Mouse (Mus musculus) lung, postnatal 10 days (tissue): Measurements from ENCODE around the gene Ifit3b.
"Not testable (repeated sequence)": the region's sequence is repeated elsewhere in the genome, so short reads cannot be mapped to it uniquely, and the experiment has no call there.

Experiments
- DNase-seq: peaks from one replicate; pipeline ENCODE4 v3.0.0; 2021

Gene Ifit3b

GRCm38 (mm10) chr19:34607237-34608051, at the start of gene Ifit3b:
Ifit3b (plus strand) TSS chr19:34607970.
- peak; percentile 35 for DNase-seq

GRCm38 (mm10) chr19:34562556-34562955, 45.2 kb upstream of the Ifit3b start:
- DNase-seq, result no peak

DNA sequence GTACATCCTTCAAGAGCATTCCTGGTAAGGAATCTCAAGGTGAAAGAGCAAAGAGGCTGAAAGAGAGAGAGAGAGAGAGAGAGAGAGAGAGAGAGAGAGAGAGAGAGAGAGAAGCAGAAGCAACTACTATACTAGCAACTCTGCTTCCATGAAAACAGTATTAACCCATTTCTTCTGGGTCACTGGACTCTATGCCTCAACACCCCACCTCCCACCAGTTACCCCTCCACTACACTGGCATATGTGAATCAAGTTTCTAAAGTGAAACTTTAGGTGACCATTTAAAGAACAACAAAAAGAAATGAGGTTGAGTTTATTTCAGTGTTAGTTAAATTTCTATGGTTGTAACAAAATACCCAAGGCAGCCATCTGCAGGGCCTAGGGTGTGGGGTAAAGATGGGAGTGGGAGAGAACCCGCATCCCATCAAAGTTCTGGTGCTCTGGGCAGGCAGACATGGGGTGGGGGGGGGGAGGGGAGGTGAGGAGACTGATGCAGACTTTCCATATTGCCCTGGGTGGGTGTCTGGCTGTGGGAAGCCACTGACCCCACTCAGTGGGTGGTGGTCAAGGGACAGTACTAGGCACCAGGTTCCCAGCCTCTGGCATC, 41.5 kb upstream of the Ifit3b start:
- DNase-seq, result no peak

- peak; percentile 38 for DNase-seq
Observed at GRCm38 (mm10) chr19:34568988-34569895, 38.5 kb upstream of the Ifit3b start.

DNA sequence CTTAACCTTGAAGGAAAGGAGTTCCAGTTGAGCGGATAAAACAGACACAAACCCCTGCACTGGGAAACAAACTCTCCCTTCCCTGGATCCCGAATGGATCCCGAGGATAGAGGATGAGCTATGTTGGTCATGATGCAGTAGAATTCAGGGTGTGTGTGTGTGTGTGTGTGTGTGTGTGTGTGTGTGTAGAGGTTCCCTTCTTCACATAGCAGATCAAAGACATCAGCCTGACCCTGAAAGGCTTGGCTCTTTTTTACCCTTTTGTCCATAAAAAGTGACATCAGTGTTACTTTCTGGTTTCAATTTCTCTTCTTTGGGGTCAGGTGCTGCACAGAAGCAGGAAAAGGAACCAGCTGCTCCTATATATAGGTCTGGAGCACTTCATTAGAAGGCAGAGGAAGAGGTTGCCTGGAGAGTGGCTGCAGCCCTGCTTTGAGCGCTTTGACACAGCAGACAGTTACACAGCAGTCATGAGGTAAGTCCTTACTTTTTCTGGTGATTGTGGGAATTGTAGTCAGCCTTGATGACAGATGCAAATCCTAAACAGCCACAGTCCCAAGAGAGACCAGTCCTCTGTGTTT, 37.8 kb upstream of the Ifit3b start:
- no peak for DNase-seq

DNA sequence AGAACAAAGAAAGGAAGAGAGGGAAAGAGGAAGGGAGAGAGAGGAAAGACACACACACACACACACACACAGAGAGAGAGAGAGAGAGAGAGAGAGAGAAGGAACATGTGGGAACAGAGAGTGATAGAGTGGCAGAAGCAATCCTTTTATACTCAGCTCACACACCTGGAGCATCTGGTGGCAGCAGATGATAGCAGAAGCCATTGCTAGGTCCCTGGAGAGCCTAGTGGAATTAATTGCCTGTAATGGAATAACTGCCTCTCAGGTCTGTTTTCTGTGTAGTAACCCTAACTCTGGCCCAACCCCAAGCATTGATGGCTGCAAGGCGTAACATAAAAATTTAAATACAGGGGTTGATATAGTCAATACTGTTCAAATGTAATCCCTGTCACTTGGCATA, 36.7 kb upstream of the Ifit3b start:
- no peak for DNase-seq

DNA sequence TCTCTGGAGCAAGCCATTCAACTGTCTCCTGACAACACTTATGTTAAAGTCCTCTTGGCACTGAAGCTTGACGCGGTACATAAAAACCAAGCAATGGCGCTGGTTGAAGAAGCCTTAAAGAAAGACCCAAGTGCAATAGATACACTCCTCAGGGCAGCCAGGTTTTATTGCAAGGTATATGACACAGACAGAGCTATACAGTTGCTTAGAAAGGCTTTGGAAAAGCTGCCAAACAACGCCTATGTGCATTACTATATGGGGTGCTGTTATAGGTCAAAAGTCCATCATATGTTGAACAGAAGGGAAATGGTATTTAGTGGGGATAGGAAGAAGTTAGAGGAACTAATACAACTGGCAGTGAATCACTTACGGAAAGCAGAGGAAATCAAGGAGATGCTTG, 34.1 kb upstream of the Ifit3b start:
- DNase-seq, result no peak

GRCm38 (mm10) chr19:34577121-34577520, 30.6 kb upstream of the Ifit3b start:
- DNase-seq, result peak; percentile 42

DNA sequence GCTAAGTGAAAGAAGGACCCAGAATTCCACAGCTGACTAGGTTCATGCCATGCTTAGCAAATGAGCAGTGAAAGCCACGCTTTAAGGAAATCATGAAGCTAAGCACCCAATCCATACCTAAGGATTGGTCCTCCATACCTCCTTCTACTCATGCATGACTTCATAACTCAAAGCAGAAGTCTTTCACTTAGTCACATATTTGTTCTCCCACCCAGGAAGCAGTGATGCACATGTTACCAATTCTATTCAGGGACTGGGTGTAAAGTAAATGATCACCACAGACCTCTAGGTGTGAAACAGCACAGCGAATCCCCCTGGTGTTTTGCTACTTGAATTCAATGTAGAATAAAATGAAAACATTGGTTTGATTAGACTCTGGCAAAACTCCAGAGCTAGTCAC, 25.1 kb upstream of the Ifit3b start:
- DNase-seq, result not testable (repeated sequence)

DNA sequence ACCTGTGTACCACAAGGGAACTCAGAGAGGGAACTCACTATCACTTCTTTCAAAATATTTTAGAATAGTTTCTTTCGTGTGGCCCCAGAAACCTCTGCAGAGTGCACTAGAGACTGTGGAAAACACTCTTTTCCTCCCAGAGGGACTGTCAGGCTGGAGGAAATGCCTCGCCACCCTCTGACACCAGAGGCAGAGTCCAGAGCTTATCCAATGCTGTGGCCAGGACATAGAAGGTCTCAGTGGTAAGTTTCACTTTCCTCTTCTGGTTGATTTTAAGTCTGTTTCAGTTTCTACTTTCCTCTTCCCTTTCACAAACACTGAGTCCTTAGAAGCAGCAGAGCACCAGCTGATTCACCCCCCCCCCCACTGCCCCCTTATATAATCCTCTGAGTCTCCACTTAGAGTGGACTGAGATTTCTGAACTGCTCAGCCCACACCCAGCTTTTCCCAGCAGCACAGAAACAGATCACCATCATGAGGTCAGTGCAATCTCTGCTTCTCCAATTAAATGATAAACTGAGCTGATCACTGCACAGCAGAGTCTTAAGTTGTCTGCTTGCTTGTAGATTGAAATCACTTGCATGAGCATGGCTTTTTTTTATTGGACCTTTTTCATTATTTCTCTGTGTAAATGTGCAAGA, 24.5 kb upstream of the Ifit3b start, which contains the start of gene Ifit3:
Ifit3 (plus strand) TSS at position 406 of the 641 bp plus-strand sequence.
- DNase-seq, result peak; percentile 44

DNA sequence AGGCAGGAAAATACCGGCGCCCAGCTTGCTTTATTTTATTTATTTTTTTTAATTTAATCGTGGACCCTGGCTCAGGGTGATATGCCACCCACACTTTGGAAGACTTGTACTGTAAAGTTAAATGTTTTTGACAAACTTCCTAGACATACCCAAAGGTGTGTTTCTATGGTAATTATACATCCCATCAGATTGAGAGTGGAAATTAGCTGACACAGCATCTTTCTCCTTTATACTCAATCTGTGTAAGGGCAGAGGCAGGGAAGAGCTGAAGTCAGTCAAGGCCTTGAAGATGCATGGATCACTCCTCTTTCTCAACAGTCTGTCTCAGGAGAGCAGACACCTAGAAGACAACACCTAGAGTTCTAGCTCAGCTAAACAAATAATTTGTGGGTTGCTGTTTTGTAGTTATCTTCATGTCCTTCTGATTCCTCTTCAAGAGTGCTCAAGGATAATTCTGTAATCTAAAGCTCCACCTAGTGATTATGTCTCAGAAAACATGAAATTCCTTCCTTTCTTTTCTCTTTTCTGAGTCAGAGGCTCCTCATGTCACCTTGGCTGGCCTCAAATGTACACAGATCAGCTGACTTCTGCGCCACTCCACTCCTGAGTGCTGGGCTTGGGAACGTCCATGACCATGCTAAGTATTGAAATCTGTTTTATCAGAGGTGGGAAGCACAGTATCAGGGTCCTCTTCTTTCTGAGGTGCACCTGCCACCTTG, 21.9 kb upstream of the Ifit3b start:
- DNase-seq, result not testable (repeated sequence)

GRCm38 (mm10) chr19:34587898-34588692, 19.7 kb upstream of the Ifit3b start:
- DNase-seq, result not testable (repeated sequence)

DNA sequence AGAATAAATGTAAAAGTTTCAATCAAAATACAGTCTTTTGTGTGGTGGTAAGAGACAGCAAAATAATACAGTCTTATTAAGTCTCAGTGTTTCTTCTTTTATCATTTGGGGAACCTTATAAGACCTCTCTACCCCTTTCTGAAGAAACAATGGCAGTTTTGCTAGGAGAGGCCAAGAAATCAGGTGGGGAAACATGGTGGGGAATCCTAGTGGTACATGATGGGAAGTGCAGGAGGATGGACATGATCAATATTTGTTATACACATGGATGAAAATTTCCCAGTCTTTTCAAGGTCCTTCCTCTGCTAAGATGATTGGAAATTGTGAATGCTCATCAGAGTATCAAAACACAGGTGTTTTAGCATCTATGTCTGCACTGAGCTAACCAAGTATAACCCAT, 18.8 kb upstream of the Ifit3b start:
- no peak for DNase-seq

DNA sequence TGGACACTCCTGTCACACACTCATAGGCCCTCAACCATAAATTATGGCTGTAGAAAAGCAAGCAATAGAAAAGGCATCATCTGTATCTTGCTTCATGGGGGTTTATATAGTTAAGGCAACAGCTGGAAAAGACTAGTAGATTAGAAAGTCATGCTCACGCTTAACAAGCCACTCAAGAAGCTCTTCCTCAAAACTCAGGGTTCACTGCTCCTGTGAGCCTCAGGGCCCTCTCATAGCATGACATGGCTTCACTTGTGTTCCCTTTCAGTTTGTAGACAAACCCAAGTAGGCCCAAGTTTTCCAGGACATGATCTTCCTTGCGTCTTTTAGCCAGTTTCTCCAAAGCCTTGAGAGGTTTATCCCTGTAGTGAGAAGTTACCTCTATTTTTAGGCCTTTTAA, 14.3 kb upstream of the Ifit3b start:
- no peak for DNase-seq

GRCm38 (mm10) chr19:34594523-34594922, 13.2 kb upstream of the Ifit3b start:
- DNase-seq, result not testable (repeated sequence)

DNA sequence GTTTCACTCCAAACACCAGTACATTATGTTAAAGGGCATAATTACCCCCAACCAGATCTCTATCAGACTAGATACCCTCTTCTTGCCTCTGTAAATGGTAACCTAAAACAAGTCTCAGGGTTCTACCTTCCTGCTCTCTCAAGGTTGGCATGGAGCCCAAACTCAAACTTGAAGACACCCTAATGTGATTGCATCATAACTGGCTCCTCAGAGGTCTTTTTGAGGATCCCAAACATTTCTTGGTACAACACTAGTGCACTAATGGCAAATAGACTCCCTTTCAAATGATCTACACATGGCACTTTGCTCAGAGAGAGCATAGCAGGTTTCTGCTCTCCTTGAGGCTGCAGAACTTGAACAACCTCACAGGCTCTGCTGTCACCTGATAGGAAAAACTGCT, 11.0 kb upstream of the Ifit3b start:
- no peak for DNase-seq

DNA sequence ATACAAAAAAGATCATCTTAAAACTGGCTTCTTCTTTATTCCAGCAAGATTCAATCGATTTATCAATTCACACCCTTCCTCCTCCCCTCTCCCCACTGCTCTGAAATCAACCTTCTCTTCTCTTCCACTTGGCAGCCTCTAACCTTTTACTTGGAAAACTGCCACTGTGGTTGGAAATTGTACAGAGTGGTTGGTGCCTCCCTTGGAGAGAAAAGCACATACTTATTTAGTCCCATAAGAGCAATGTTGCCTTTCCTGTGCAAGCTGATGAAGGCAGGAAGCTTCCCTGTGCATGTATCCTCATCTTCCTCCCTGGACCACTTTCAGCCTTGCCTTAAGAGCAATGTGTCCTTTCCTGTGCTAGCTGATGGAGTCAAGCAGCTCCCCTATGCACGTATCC, 9.4 kb upstream of the Ifit3b start:
- peak; percentile 68 for DNase-seq

DNA sequence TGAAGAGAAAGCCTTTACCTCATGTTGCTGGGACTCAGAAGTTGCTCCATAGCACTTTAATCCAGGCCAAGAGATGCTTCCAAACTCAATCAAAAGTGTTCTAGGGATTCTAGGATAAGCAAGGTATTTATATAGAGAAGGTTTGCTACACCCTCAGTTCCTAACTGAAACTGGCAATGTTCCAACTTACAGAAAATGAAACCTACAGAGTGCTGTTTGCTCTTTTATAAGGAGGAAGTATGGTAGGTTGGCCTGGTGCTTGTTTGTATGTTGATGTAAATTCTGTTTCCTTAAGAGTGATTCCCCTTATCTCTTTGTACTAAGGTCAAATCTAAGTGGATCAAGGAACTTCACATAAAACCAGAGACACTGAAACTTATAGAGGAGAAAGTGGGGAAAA, 8.5 kb upstream of the Ifit3b start:
- DNase-seq, result not testable (repeated sequence)

DNA sequence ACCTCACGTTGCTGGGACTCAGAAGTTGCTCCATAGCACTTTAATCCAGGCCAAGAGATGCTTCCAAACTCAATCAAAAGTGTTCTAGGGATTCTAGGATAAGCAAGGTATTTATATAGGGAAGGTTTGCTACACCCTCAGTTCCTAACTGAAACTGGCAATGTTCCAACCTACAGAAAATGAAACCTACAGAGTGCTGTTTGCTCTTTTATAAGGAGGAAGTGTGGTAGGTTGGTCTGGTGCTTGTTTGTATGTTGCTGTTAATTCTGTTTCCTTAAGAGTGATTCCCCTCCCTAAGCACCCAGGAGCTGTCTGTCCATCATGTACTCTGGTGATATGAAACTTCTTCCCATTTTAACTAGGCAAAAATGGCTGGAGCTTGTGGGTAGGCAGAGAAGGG, 5.9 kb upstream of the Ifit3b start, which contains the start of gene Ifit1bl1:
Ifit1bl1 (minus strand) TSS at position 69 of the 400 bp plus-strand sequence.
- not testable (repeated sequence) for DNase-seq

DNA sequence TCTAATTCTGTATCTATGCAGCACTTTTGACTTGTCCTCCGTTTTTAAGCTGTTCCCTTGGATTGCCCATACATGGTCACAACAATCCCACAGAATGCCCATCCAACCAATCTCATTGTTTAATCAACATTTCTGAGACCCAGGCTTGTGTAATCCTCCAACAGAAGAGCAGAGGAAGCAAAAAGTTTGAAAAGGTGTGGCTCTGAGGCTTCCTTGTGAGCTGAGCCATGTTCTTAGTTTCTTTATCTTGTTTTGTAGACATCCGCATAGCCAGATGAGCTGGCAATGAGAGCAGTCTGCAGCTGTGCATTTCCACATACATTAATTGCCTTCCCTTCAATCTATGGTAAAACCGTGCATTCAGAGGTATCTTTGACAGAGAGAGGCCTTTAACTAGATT, 2.3 kb upstream of the Ifit3b start:
- DNase-seq, result no peak

DNA sequence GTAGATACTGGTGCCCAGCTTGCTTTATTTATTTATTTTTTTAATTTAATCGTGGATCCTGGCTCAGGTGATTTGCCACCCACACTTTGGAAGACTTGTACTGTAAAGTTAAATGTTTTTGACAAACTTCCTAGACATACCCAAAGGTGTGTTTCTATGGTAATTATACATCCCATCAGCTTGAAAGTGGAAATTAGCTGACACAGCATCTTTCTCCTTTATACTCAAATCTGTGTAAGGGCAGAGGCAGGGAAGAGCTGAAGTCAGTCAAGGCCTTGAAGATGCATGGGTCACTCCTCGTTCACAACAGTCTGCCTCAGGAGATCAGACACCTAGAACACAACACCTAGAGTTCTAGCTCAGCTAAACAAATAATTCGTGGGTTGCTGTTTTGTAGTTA, 2.3 kb downstream of the Ifit3b start:
- DNase-seq, result not testable (repeated sequence)
